ENCODE assay signal across 14 mouse cellular contexts in genomic region chr11:32495283-32495682, GRCm38 (mm10). TPM values are rescaled to one million over a fixed set of nuclear protein-coding genes. Genes with fewer than 3 reads are reported as not detected.
"Had no signal": no experiment of that assay in that cellular context is flagged by ENCODE, and none has a peak within 500 bp of the region (broad histone marks: within the 10 kb centered on the region; RNA-seq: fewer than 3 reads in every experiment).

No protein-coding gene starts in this region.

- DNase-seq: retina, postnatal 1 day; right cerebral cortex, adult 18-20 months; right cerebral cortex, postnatal 14 days; right cerebral cortex, postnatal 25 days; right cerebral cortex, postnatal 4 days; spleen, adult 18-20 months; thymus, adult 18-20 months; thymus, adult 2 months; thymus, postnatal 14 days; thymus, postnatal 25 days; thymus, postnatal 4 days had no signal

RNA-seq across cellular contexts. Expression of gene Efcab9, which starts 36.6 kb away (rescaled TPM):
- polyA plus RNA-seq: neural tube, embryonic 14.5 days; neural tube, embryonic 15.5 days; small intestine, adult 2 months had no signal
